Mouse (Mus musculus) MEL (cell line): Measurements from ENCODE around the gene Gm20388.

Experiments
- BHLHE40 ChIP-seq: IDR thresholded peaks from 2 replicates; pipeline ENCODE4 v1.6.1; 2012; ENCODE audit warnings: low read depth, mild to moderate bottlenecking, inconsistent platforms, low read length, improper control_type of control experiment, borderline replicate concordance
- KAT2A ChIP-seq: conservative IDR thresholded peaks from 2 replicates; pipeline ENCODE4 v1.6.1; 2012; ENCODE audit warnings: low read depth, low read length, improper control_type of control experiment, inconsistent platforms

- no peak for TF ChIP-seq KAT2A
- TF ChIP-seq BHLHE40: no peak
Measured at GRCm38 (mm10) chr8:123274447-123274846, 3363.8 kb downstream of the Gm20388 start.
